Mouse (Mus musculus) hematopoietic stem cell, adult 5-6 weeks (primary cell): ENCODE measurements at regions not wholly inside any gene's neighbourhood (a gene's known extent, or its start where the extent isn't known, plus 50 kb on each side); places are given as distances from the start of the nearest gene placed in this dataset.

Source experiments
- ATAC-seq, 2 experiments: fragments of 125-278 bp in 1 of 2; replicated peaks in 1 of 2; 2 replicates each; pipeline ENCODE4 v1.8.0; 2016 to 2017; ENCODE audit warnings: inconsistent platforms in 2 of 2, mild to moderate bottlenecking in 2 of 2, moderate number of reproducible peaks in 2 of 2, low read depth in 1 of 2, moderate TSS enrichment in 1 of 2; ENCODE audit not compliant: low FRiP score in 2 of 2, poor library complexity in 2 of 2, severe bottlenecking in 2 of 2, insufficient read depth in 1 of 2, low TSS enrichment in 1 of 2

DNA sequence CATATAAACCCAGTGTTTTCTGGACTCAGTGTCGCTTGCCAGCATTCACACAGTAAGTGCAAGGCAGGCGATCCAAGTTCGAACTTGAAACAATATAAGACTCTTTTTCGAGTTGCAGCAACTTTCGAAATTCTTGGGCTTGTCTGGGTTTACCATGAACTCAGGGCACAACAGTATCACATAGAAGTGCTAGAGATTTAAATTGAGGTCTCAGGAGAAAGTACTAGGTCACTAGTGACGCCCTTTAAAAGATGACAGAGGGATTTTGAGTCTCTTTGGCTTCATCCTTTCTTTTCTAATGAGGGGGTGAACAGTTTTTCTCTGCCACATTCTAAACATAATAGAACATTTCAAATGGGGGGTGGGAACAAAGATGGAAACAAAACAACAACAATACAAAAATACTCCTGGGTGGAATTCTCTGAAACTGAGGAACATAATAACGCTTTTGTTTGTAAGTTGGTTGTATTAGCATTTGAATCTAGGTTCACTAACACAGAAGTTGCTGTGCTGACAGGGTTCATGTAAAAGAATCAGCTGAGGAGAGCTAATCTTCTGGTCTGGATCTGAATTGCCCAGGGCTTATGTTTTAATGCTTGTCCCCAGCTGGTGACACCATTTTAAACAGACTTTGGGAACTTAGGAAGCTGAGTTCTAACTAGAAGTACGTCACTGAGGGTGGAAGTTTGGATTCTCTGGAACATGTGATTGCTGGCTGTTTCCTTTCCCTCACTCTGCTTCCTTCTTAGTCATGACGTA, 906.1 kb downstream of the Stpg2 start:
- no peak for ATAC-seq

GRCm38 (mm10) chr3:140115116-140115515, 909.6 kb downstream of the Stpg2 start:
- ATAC-seq: no peak

DNA sequence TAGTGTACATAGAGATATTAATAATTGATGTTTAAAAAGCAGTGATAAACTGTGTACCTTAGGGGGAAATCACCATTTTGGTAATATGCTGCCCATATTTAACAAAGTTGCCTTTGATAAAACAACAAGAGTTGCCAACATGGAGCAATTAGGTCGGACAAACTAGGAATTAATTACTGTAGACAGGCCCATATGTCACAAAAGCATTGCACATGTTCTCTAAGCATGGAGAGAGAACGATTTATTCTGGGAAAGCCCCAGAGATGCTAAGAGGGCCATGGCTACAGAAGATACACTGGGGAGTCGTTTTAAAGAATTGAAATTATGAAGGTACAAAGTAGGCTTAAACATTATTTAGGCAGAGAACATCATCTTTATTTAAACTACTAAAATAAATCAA, 921.8 kb downstream of the Stpg2 start:
- no peak for ATAC-seq

GRCm38 (mm10) chr3:140129065-140129778, 923.7 kb downstream of the Stpg2 start:
- ATAC-seq: no peak

DNA sequence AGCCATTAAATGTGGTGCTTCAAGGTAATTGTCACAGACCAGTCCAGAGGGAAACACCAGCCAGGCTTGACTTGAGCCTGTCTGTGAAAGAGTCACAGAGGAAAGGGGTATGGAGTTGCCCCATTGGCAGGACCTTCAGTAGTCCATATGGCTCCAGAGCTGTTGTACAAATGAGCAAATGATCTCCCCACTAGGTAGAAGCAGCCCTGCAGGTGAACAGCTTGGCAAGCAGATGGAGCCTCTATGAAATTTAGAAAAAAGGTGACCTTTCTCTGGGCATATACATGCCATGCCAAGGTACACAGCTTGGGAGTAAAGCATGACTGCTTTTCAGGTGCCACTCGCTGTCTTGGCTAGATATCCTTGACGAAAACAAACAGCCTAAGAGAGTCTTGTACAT, 938.4 kb downstream of the Stpg2 start:
- no peak for ATAC-seq

- no peak for ATAC-seq
These were observed 941.9 kb downstream of the Stpg2 start for GRCm38 (mm10) chr3:140147158-140147933.

DNA sequence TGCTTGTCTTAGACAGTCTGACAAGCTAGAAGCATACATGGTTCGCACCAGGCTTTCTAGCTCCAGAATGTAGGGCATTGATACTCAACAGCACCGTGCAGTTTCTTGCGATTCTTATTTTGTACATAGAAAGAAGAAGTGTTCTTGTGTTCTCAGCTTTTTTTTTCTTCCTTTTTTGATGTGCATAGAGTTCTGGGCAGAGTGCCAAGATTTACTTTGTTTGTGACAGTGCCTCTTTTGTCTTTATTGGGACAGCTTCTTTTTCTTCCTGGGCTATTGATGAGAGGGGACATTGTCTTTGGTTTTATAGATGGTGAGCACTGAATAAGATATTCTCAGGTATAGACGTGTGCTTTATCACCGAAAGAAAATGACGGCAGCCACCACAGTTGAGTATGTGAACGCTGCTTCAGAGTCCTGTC, 945.0 kb downstream of the Stpg2 start:
- ATAC-seq: no peak; a peak in 1 of 4 replicates

GRCm38 (mm10) chr3:140179471-140179870, 974.0 kb downstream of the Stpg2 start:
- ATAC-seq: no peak

- no peak for ATAC-seq
These were observed 977.2 kb downstream of the Stpg2 start for GRCm38 (mm10) chr3:140182690-140183089.

- no peak for ATAC-seq
These were observed 979.5 kb downstream of the Stpg2 start for GRCm38 (mm10) chr3:140184899-140185525.

- ATAC-seq: no peak
These were observed 1000.4 kb downstream of the Stpg2 start for GRCm38 (mm10) chr3:140205914-140206313.

- no peak for ATAC-seq
These were observed 990.7 kb downstream of the Pdha2 start for GRCm38 (mm10) chr3:140221478-140221877.

GRCm38 (mm10) chr3:140230712-140231111, 981.4 kb downstream of the Pdha2 start:
- peak; percentile 97 to 98 for ATAC-seq

- no peak for ATAC-seq
These were observed 979.0 kb downstream of the Pdha2 start for GRCm38 (mm10) chr3:140233144-140233543.

DNA sequence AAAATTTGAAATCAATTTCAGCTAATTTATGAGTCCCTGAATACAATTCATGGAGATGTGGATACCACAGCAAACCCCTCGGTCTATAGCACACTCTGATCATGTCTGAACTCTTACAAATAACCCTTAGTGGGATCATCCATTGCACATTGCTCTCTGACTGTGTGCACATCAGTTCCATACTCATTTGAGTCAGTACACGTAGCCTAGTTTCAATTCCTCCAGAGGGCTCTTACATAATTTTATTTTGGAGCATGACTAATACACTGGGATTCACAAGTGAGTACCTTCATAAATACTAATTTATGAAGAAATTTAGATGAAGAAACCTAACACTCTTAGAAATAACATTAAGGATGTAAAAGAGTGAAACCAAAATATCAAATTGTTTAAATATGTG, 978.3 kb downstream of the Pdha2 start:
- ATAC-seq: no peak

GRCm38 (mm10) chr3:140239276-140239675, 972.9 kb downstream of the Pdha2 start:
- ATAC-seq: no peak
